8 mouse cellular contexts compared by ENCODE assay signal in genomic region chr9:14380386-14381285, GRCm38 (mm10). TPM values are rescaled to one million over a fixed set of nuclear protein-coding genes. Genes with fewer than 3 reads are reported as not detected.
DNase-seq lines count a peak whose midpoint lies in the region; ATAC-seq and TF ChIP-seq lines count a peak whose summit lies in the region.

No protein-coding gene starts in this region.

- peak overlapping the region; percentile 86 for H3K4me3 ChIP-seq in E14TG2a.4 (replicated peaks; ENCODE audit: low read length)
- peak overlapping the region; percentile 69 for H3K4me3 ChIP-seq in forebrain, embryonic 14.5 days (ENCODE audit: low read depth, low read length)
- peak overlapping the region; percentile 81 for H3K4me3 ChIP-seq in neural tube, embryonic 14.5 days (ENCODE audit: low read depth, low read length)
- H3K4me3 ChIP-seq in testis, adult 2 months (ENCODE audit: control insufficient read depth, low read depth, low read length) = peak overlapping the region; percentile 83

- peak; percentile 75 for DNase-seq in forebrain, embryonic 14.5 days (ENCODE audit: low spot score)
- peak; percentile 89 to 91 for DNase-seq in heart, postnatal 14 days
- DNase-seq in layer of hippocampus, adult 18-20 months (ENCODE audit: low spot score in 2 of 2) = peak; percentile 68 to 86
- peak; percentile 88 to 91 for DNase-seq in lung, adult 18-20 months

- peak overlapping the region; percentile 77 for H3K9ac ChIP-seq in forebrain, embryonic 14.5 days (ENCODE audit: low read length)
- peak overlapping the region; percentile 88 for H3K9ac ChIP-seq in neural tube, embryonic 14.5 days (replicated peaks; ENCODE audit: low read depth, low read length)

- H3K36me3 ChIP-seq in E14TG2a.4 (ENCODE audit: insufficient read depth, low read length) = no peaks in the 10 kb centered on the region
- H3K36me3 ChIP-seq in forebrain, embryonic 14.5 days (ENCODE audit: control insufficient read depth, insufficient read depth, low read length) = no peaks in the 10 kb centered on the region
- H3K36me3 ChIP-seq in neural tube, embryonic 14.5 days (ENCODE audit: control insufficient read depth, insufficient read depth, low read length) = no peaks in the 10 kb centered on the region
- H3K36me3 ChIP-seq in testis, adult 2 months (ENCODE audit: control insufficient read depth, insufficient read depth, low read length) = no peaks in the 10 kb centered on the region

- peak; percentile 76 for TF ChIP-seq POLR2A in testis, adult 2 months (IDR thresholded peaks at IDR 0.05; ENCODE audit: control insufficient read depth, low read depth, low read length)

- intact Hi-C loops in heart, postnatal 14 days (cut with DNase I) = loop anchor here (2.0 to 5.0 kb wide), 2 partner anchors 14 to 117 kb away; no protein-coding TSS in a partner anchor

- peaks cover 8% of the 10 kb centered on the region for H3K9me3 ChIP-seq in E14TG2a.4 (ENCODE audit: low read length)
- H3K9me3 ChIP-seq in forebrain, embryonic 14.5 days (replicated peaks; ENCODE audit: control insufficient read depth, low read length) = no peaks in the 10 kb centered on the region
- H3K9me3 ChIP-seq in neural tube, embryonic 14.5 days (ENCODE audit: control insufficient read depth, low read length) = no peaks in the 10 kb centered on the region

- peaks cover 40% of the 10 kb centered on the region for H3K4me1 ChIP-seq in E14TG2a.4 (replicated peaks; ENCODE audit: low read depth, low read length)
- H3K4me1 ChIP-seq in forebrain, embryonic 14.5 days (ENCODE audit: control insufficient read depth, insufficient read depth, low read length) = no peaks in the 10 kb centered on the region
- no peaks in the 10 kb centered on the region; the same call in 1 of the 2 replicates for H3K4me1 ChIP-seq in neural tube, embryonic 14.5 days (ENCODE audit: control insufficient read depth, insufficient read depth, low read length)
- H3K4me1 ChIP-seq in testis, adult 2 months (ENCODE audit: control insufficient read depth, insufficient read depth, low read length) = peaks cover 10% of the 10 kb centered on the region

- peak overlapping the region; percentile 96 for H3K4me2 ChIP-seq in forebrain, embryonic 14.5 days (ENCODE audit: low read length)
- H3K4me2 ChIP-seq in neural tube, embryonic 14.5 days (ENCODE audit: low read depth, low read length) = peak overlapping the region; percentile 87

- H3K27me3 ChIP-seq in E14TG2a.4 (ENCODE audit: insufficient read depth, low read length) = peaks cover 25% of the 10 kb centered on the region
- H3K27me3 ChIP-seq in forebrain, embryonic 14.5 days (replicated peaks; ENCODE audit: control insufficient read depth, insufficient read depth, low read length) = 0 out of 2 replicates have a peak, but pooled peaks cover 5% of the 10 kb centered on the region
- H3K27me3 ChIP-seq in neural tube, embryonic 14.5 days (ENCODE audit: control insufficient read depth, insufficient read depth, low read length) = no peaks in the 10 kb centered on the region
- H3K27me3 ChIP-seq in testis, adult 2 months (ENCODE audit: control insufficient read depth, insufficient read depth, low read length) = no peaks in the 10 kb centered on the region

- no peak for TF ChIP-seq CTCF in E14TG2a.4 (conservative IDR thresholded peaks at IDR 0.05; ENCODE audit: low read length)
- TF ChIP-seq CTCF in testis, adult 2 months (IDR thresholded peaks at IDR 0.05; ENCODE audit: control insufficient read depth, insufficient read depth, insufficient replicate concordance, low read depth, low read length) = no peak

- peak; percentile 84 for ATAC-seq in cerebellum, adult (ENCODE audit: insufficient number of reproducible peaks, low FRiP score, low TSS enrichment)
- peak; percentile 93 for ATAC-seq in forebrain, embryonic 14.5 days
- ATAC-seq in neural tube, embryonic 14.5 days (ENCODE audit: low read depth) = peak; percentile 95

- H3K27ac ChIP-seq in forebrain, embryonic 14.5 days (ENCODE audit: low read depth, low read length) = peak overlapping the region; percentile 69; the same call in 1 of the 2 replicates
- H3K27ac ChIP-seq in neural tube, embryonic 14.5 days (ENCODE audit: low read depth, low read length) = peak overlapping the region; percentile 80
- peak overlapping the region; percentile 61 for H3K27ac ChIP-seq in testis, adult 2 months (ENCODE audit: control insufficient read depth, insufficient read depth, low read depth, low read length)

- under 1% methylated on average over 75 of the region's 76 CpGs for WGBS in forebrain, embryonic 14.5 days
- under 1% methylated on average over 72 of the region's 76 CpGs for WGBS in neural tube, embryonic 14.5 days

RNA-seq across cellular contexts. Expression of gene Endod1, which starts 0.7 kb away (rescaled TPM):
- 10.0 and 10.8 TPM in 2 replicates for polyA plus RNA-seq in forebrain, embryonic 14.5 days (2014; fragmentation: Nextera tagmentation; extraction: Ambion mirVana)
- total RNA-seq in heart, postnatal 14 days (2021) = 10 to 100 TPM in 1 of 2 experiments, 1 to 10 TPM in 1; 9.4 to 11.4 TPM
- total RNA-seq in layer of hippocampus, adult 18-20 months (2021) = 10 to 100 TPM; 77.6 to 81.3 TPM
- 32.3 and 42.2 TPM in 2 replicates for polyA plus RNA-seq in neural tube, embryonic 14.5 days (2014; fragmentation: Nextera tagmentation; extraction: Ambion mirVana)
- 5.1 and 5.5 TPM in 2 replicates for polyA plus RNA-seq in testis, adult 2 months (2012; rRNA removed)

Comparison
In these comparisons a context has a peak if more than half of its experiments do, and no peak if none do; other contexts are left out.
1. Peak in every context shown above with its lines: DNase-seq, ATAC-seq, H3K4me3 ChIP-seq and H3K27ac ChIP-seq.